Mouse (Mus musculus): ENCODE measurements at regions not wholly inside any gene's neighbourhood (a gene's known extent, or its start where the extent isn't known, plus 50 kb on each side); places are given as distances from the start of the nearest gene placed in this dataset.
"Not testable (repeated sequence)": the region's sequence is repeated elsewhere in the genome, so short reads cannot be mapped to it uniquely, and the experiment has no call there.

DNA sequence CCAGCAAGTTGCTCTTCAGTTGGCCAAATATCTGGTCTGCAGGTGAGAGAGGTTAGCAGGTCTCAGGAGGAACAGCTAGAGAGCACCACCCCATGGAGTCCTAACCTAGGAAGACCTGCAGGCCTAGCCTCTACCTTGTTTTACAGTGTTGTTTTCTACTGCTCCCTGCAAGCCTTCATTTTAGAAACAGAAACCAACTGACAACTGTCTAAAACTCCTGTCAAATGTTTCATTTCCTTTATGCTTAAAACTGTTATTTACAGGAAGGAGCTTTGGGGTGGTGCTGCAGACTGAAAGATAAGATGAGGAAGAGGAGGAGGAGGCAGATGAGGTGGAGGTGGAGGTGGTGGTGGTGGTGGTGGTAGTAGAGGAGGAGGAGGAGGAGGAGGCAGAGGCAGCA is 96.6 kb upstream of the Selenop start:
- Histone ChIP-seq H3K27ac (no peak overlapping the region), H3K36me3 (no peaks in the 10 kb centered on the region), H3K9me3 (replicated peaks) (peaks cover 5% of the 10 kb centered on the region; the same call in 1 of the 2 replicates), H3K27me3 (no peaks in the 10 kb centered on the region), H3K4me1 (no peaks in the 10 kb centered on the region), H3K9ac (no peak overlapping the region), H3K4me2 (replicated peaks) (no peak overlapping the region), H3K4me3 (no peak overlapping the region)
- ATAC-seq (ENCODE audit: low FRiP score) = no peak

DNA sequence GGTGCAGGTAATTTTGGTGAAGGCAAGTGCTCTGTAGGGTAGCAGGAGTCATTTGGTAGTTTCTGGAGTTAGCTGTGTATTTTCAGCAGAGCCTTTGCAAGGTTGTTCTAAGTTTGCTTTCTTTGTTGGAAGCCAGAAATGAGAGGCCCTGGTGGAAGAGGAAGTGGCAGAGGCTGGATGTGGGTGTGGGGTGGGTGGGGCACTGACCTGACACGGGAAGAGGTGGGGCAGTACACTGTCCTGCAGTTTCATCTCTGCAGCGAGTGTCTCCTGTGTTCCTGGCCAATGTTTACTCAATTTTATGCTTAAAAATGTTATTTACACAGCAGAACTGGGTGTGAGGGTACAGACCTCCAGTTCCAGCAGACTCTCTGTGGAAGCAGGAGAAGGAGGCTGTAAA is 94.3 kb upstream of the Selenop start:
- Histone ChIP-seq H3K27ac (no peak overlapping the region), H3K36me3 (no peaks in the 10 kb centered on the region), H3K4me1 (no peaks in the 10 kb centered on the region), H3K9me3 (replicated peaks) (peaks cover 5% of the 10 kb centered on the region; the same call in 1 of the 2 replicates), H3K9ac (no peak overlapping the region), H3K4me3 (no peak overlapping the region), H3K4me2 (replicated peaks) (no peak overlapping the region), H3K27me3 (no peaks in the 10 kb centered on the region)
- no peak for ATAC-seq (ENCODE audit: low FRiP score)
- WGBS = 84% methylated on average over 2 of the region's 2 CpGs

- Histone ChIP-seq H3K9ac (no peak overlapping the region), H3K36me3 (no peaks in the 10 kb centered on the region), H3K4me2 (replicated peaks) (no peak overlapping the region), H3K27me3 (no peaks in the 10 kb centered on the region), H3K27ac (no peak overlapping the region), H3K4me1 (no peaks in the 10 kb centered on the region), H3K4me3 (no peak overlapping the region), H3K9me3 (replicated peaks) (peaks cover 5% of the 10 kb centered on the region; the same call in 1 of the 2 replicates)
- no peak for ATAC-seq (ENCODE audit: low FRiP score)
- 42% methylated on average over 2 of the region's 2 CpGs for WGBS
Observed at GRCm38 (mm10) chr15:3174848-3175247, 93.5 kb upstream of the Selenop start.

GRCm38 (mm10) chr15:3201912-3202653 is 66.3 kb upstream of the Selenop start:
- no peaks in the 10 kb centered on the region for H3K4me1 ChIP-seq
- no peaks in the 10 kb centered on the region for H3K27me3 ChIP-seq
- H3K9ac ChIP-seq = no peak overlapping the region
- no peak overlapping the region for H3K4me2 ChIP-seq (replicated peaks)
- no peak overlapping the region for H3K27ac ChIP-seq
- H3K9me3 ChIP-seq (replicated peaks) = no peaks in the 10 kb centered on the region
- no peak overlapping the region for H3K4me3 ChIP-seq
- ATAC-seq (ENCODE audit: low FRiP score) = peak; percentile 50; the same call in 1 of the 2 replicates
- H3K36me3 ChIP-seq = no peaks in the 10 kb centered on the region
- 94% methylated on average over 2 of the region's 2 CpGs for WGBS

DNA sequence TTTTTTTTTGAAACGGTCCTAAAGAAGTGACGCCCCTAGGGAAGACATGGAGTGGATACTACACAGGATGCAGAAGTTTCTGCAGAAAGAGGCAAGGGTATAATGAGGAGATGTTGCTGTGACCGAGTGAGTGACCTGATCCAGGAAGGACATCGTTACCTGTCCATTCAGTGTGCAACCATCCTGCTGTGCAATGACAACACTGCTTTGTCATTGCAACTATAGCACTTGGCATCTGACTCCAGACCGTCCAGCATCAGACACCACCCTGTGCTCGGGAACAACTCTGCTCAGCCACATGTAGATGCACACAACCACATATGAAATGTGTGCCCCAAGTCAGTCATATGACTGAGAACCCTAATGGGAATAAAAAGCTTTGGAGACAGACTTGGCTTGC is 62.8 kb upstream of the Selenop start:
- Histone ChIP-seq H3K9ac (no peak overlapping the region), H3K9me3 (replicated peaks) (no peaks in the 10 kb centered on the region), H3K27me3 (no peaks in the 10 kb centered on the region), H3K36me3 (no peaks in the 10 kb centered on the region), H3K4me1 (no peaks in the 10 kb centered on the region), H3K27ac (no peak overlapping the region), H3K4me3 (no peak overlapping the region), H3K4me2 (replicated peaks) (no peak overlapping the region)
- 81% methylated on average over 6 of the region's 6 CpGs for WGBS
- no peak for ATAC-seq (ENCODE audit: low FRiP score)

DNA sequence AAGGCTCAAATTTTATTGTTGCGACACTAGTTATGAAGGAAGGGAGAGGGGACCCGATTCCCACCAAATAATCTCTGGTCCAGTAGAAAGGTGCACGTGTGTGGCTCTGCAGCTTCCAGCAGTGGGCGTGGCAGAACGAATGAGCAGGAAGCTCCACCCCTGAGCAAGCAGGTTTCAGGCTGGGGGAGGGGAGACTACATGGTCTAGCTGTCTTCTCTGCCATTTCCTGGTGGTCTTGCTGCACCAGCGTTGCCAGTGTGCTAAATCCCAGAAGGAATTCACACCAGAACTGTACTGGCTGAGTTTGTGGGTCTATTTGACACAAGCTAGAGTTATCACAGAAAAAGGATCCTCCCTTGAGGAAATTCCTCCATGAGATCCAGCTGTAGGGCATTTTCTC is 62.3 kb upstream of the Selenop start:
- not testable (repeated sequence) for H3K9me3 ChIP-seq (replicated peaks); ATAC-seq (ENCODE audit: low FRiP score); H3K4me1 ChIP-seq; H3K4me2 ChIP-seq (replicated peaks); H3K27me3 ChIP-seq; H3K27ac ChIP-seq; H3K36me3 ChIP-seq; H3K4me3 ChIP-seq; H3K9ac ChIP-seq
- 69% methylated on average over 6 of the region's 6 CpGs for WGBS

DNA sequence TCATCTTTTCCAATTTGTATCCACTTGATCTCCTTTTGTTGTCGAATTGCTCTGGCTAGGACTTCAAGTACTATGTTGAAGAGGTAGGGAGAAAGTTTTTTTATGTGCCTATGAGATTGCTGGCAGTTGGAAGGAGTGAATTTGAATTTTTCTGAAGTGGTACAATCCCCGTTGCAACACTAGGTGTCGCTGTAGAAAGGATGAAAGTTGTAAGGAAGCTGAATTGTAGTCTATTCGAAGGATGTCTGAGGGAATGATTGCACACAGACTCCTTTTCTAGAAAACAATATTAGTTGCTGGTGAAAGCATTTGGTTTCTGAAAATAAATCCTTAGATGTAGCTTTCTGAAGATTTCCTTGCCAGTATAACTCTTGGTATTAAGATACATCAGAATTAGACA is 54.6 kb upstream of the Selenop start:
- H3K4me3 ChIP-seq = no peak overlapping the region
- H3K27ac ChIP-seq = no peak overlapping the region
- H3K9me3 ChIP-seq (replicated peaks) = no peaks in the 10 kb centered on the region
- no peaks in the 10 kb centered on the region for H3K27me3 ChIP-seq
- 8% methylated on average over 4 of the region's 4 CpGs for WGBS
- H3K4me2 ChIP-seq (replicated peaks) = no peak overlapping the region
- no peak overlapping the region for H3K9ac ChIP-seq
- no peaks in the 10 kb centered on the region for H3K36me3 ChIP-seq
- no peaks in the 10 kb centered on the region for H3K4me1 ChIP-seq
- no peak for ATAC-seq (ENCODE audit: low FRiP score)

DNA sequence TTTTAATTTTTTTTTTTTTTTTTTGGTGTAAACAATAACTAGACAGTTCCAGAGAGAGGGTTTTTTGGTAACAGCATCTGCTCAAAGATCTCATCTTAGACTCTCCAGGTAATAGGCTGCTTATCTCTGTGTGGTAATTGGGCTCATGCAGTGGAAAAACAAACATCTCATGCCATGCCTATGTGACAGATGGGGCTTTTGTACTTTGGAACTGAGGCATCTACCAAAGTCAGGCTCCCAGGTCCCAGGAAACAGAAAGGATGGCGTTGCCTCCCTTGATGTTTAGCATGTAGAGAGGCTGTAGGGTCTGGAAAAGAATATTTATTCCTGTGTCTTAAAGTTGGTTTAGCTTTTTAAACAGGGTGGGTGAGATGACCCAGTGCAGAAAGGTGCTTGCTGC is 53.1 kb upstream of the Selenop start:
- no peak for ATAC-seq (ENCODE audit: low FRiP score)
- no peaks in the 10 kb centered on the region for H3K36me3 ChIP-seq
- H3K27me3 ChIP-seq = no peaks in the 10 kb centered on the region
- H3K4me3 ChIP-seq = no peak overlapping the region
- WGBS = 25% methylated on average over 1 of the region's 1 CpGs
- no peak overlapping the region for H3K27ac ChIP-seq
- H3K4me1 ChIP-seq = no peaks in the 10 kb centered on the region
- H3K9ac ChIP-seq = no peak overlapping the region
- no peak overlapping the region for H3K4me2 ChIP-seq (replicated peaks)
- no peaks in the 10 kb centered on the region for H3K9me3 ChIP-seq (replicated peaks)

Measured in hindbrain, embryonic 12.5 days (tissue).